Mouse (Mus musculus) G1E (cell line): Measurements from ENCODE around the gene Erich4.

ENCODE experiments used
- CTCF ChIP-seq: IDR thresholded peaks from 2 replicates; pipeline ENCODE4 v1.5.1; 2012; ENCODE audit warnings: low read depth, low read length, inconsistent platforms, mixed read lengths
- TAL1 ChIP-seq: conservative IDR thresholded peaks from 2 replicates; pipeline ENCODE4 v1.6.1; 2012; ENCODE audit warnings: low read depth, low read length, inconsistent platforms, mixed read lengths

DNA sequence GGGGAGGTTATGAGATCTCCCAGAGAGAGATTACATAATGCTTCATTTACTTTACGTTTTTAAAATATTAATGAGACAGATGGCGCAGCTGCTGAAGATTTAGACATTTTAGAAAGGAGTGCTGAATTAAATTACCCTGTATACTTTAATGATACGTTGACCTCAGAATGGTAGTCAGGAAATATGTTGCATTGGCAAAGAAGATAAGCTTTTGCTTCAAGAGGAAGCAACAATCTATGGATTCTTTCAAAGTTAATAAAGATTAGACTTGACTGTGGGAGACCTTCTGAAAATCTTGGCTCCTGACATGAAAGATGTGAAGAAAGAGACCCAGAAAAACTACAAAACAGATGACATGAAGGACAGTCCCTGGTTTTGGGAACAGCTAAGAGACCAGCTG is 21.8 kb downstream of the Erich4 start:
- TF ChIP-seq CTCF (no peak), TAL1 (no peak)
